Mouse (Mus musculus): ENCODE measurements around the gene Gm10570.

The Gm10570 gene

DNA sequence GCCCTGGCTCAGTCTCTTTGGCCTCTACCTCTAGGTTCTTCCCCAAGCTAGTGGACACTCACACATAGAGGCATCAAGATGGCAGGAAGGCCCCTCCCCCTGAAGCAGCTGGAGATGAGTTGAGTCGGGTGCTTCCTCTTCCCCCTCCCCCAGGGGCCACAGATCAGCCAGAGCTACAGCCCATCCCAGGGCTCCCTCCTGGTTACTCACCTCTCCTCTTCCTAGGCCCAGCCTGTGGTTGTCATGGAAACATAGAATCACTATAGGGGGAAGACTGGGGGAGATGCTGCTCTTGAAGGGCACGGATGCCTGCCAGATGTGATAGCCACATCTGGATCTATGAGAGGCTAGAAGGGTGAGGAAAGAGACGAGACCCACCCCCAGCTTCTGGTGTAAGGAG is 3.7 kb downstream of the Gm10570 start:
- DNase-seq, result no peak

DNA sequence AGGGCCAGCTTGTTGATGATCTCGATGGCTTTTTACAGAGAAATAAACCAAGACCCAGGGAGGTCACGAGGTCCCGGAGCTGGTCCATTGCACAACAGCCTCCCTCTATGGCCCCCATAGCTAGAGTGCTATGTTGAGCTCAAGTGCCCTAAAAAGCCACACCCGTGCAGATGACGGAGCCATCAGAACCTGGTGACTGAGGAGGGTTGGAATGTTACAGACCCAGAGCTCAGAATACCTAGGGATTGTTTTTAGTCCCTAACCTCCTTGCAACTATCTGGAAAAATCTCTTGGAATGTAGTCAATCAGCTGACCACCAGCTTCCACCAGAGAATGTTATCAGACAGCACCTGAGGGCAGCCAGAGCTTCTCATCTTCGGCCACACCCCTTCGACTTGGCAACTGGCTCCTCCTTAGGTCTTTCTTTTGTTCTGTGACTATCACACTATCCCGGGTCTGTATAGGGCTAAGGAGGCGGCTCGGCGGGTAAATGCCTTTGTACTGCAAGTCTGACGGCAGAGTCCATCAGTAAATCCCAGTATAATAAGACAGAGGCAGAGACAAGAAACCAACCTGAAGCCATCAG is 6.1 kb downstream of the Gm10570 start:
- no peak for DNase-seq

DNA sequence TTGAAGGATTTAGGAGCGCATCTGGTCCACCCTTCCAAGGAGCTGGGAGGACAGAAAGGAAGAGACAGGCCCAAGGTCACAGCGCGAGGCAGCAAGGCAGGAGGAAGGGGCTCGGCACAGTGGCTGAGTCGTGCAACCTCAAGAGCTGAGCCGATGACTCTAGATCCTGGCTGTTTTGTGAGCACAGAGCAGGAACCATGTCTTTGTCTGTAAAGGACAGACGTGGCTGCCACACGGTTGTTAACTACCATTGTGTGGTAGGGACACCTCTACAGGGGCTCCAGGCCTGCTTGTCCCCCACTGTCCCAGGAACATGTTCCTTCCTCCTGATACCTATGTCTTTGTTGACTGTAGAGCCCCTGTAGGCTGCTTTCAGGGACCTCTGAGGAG is 8.8 kb downstream of the Gm10570 start:
- DNase-seq, result peak; percentile 92

GRCm38 (mm10) chr4:130298877-130299628 is 9.4 kb downstream of the Gm10570 start:
- DNase-seq, result peak; percentile 99

DNA sequence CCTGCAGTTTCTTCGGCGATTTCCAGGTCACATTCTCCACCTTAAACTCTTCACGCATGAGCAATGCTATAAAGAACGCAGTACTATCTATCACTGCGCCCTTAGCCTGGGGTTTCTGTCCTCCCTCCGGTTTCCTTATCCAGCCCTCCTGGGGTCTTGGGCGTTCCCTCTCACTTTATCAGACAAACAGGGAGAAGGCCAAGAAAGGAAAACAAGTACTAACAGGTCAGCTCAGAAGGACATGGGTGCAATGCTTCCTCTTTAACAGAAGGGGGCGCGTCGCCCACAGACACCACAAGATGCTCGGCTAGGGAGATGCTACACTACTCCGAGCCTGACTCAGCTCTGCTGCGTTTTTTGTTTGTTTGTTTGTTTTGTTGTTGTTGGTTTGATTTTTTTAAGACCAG is 11.3 kb downstream of the Gm10570 start:
- DNase-seq, result no peak

- DNase-seq, result no peak
These were observed 12.1 kb downstream of the Gm10570 start for GRCm38 (mm10) chr4:130296243-130296965.

DNA sequence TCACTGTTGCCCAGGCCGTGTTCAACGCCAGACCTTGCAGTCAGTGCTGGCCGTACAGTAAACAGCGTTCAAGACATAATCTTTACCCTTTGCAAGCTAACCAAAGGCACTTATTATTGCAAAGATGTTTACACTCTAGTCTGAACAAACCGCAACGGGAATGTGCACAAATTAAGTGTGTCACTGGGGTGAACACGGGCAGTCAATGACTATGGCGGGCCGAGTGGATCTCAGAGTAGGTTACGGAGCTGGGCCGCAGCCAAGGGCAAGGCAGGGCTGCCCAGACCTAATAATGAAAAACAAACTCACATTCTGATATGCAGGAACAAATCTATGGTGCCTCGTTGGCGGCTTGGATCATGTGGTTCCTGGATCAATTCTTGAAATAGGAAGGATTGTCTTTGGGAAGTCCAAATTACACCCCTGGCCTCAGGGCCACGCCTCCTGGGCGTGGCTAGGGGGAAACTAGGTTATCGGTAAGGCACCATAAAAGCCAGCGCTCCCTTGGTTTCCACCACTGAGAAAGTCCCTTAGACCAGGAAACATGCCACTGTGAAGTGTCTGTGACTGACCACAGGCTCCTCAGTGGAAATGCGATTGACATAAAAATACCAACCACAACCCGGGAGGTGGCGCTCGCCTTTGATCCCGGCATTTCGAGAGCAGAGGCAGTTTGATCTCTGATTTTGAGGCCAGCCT is 13.3 kb downstream of the Gm10570 start:
- no peak for DNase-seq

GRCm38 (mm10) chr4:130294513-130294912 is 14.0 kb downstream of the Gm10570 start:
- no peak for DNase-seq

- peak; percentile 92 for DNase-seq
These were observed 16.2 kb downstream of the Gm10570 start for GRCm38 (mm10) chr4:130292271-130292670.

DNA sequence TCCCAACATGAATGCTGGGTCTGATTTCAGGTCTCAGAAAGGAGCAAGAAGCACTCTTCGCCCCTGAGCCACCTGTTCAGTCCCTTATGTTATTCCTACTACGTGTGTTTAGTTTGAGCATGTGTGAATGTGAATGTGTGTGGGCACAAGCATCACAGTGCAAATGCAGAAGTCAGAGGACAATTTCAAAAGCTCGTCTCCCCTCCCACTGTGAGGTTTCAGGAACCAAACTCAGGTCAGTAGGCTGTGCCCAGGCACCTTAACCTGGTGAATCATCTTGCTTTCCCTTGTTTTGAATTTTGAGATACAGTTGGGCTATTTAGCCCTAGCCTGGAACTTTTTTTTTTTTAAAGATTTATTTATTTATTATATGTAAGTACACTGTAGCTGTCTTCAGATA is 18.6 kb downstream of the Gm10570 start:
- no peak for DNase-seq

- peak; percentile 93 for DNase-seq
These were observed 21.9 kb downstream of the Gm10570 start for GRCm38 (mm10) chr4:130286531-130286930.

DNA sequence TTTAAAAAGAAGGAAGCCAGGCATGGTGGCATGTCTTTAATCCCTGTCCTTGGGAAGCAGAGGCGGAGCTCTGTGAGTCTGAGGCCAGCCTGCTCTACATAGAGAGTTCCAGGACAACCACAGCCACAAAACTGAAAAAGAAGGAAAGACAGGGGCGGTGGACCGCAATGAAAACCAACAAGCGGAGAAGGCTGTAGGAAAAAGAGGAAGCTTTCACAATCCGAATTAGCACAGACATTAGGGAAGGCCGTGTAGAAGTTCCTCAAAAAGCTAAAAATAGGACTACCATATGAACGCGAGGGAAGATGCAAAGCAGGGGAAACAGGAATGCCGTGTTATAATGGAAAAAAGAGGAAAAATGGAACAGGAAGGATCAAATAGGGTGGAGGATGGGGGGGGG is 24.6 kb downstream of the Gm10570 start:
- DNase-seq, result no peak

DNA sequence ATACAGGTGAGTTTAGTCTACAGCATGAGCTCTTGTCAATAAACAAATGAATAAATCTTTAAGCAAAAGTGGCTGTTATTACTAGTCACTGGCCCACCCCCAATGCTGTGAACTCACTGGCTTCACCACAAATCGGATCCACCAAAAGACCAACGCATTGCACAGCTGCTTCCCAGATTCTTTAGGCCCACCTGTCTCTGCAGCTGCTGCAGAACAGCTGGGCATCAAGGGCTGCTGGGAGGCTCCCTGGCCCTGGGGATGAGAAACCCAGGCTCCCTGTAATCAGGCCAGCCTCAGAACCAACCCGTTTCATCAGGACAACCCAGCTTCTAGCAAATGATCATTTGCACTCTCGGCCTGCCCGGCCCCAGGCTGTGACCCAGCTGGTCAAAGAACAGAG is 25.6 kb downstream of the Gm10570 start:
- DNase-seq, result no peak

DNA sequence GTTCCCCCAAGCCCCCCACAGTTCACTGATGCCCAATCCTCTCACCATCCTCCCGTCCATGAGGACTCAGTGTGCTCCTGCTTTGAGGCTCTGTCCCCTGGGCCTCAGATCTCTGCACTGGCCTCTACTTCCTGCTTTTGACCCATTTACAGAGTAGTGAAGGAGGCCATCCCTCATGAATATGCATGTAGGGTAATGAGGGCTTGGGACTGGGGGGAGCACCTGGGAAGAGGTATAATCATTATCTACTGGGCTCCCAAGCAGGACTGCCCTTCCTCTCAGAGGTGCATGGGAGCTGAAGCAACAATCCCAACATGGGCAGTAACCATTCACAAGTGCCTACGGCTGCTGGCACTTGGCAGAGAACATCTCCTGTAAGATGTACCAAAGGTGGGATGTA is 29.4 kb downstream of the Gm10570 start, which contains the start of gene Serinc2:
Gene Serinc2, minus strand, starts transcription at position 101 of the 400 bp plus-strand sequence.
- no peak for DNase-seq

GRCm38 (mm10) chr4:130276573-130277176 is 31.8 kb downstream of the Gm10570 start:
- DNase-seq, result no peak

- DNase-seq, result no peak
These were observed 32.7 kb downstream of the Gm10570 start for GRCm38 (mm10) chr4:130275823-130276105.

GRCm38 (mm10) chr4:130275016-130275822 is 33.3 kb downstream of the Gm10570 start:
- DNase-seq, result no peak

- DNase-seq, result no peak
These were observed 34.0 kb downstream of the Gm10570 start for GRCm38 (mm10) chr4:130274346-130275015.

DNA sequence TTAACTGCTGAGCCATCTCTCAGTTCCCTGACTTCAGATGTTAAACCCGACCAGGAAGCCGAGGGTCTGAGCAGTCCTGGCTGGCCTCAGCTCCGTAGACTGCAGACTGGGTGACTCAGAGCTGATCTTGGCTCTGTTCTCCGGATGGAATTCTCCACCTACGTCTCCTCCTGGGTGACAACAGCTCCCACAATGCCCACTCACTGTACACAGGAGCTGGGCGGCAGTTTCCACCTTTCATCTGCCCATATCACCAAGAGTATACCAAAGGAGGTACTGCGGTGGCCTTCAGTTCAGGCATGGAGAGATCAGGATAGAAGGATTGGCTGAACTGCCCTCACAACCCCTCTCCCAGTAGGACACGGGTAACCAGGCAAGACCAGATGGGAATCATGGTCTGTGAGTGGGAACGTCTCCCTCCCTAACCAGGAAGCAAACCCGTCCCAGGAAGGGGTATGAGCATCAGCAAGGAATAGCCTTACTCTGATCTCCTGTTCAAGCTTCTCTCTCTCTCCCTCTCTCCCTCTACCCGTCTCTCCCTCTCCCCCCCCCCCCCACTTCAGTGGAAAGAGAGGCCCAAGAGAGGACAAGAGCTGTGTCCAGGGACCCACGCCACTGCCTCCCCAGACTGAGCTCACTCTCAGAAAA is 34.7 kb downstream of the Gm10570 start:
- DNase-seq, result no peak

DNA sequence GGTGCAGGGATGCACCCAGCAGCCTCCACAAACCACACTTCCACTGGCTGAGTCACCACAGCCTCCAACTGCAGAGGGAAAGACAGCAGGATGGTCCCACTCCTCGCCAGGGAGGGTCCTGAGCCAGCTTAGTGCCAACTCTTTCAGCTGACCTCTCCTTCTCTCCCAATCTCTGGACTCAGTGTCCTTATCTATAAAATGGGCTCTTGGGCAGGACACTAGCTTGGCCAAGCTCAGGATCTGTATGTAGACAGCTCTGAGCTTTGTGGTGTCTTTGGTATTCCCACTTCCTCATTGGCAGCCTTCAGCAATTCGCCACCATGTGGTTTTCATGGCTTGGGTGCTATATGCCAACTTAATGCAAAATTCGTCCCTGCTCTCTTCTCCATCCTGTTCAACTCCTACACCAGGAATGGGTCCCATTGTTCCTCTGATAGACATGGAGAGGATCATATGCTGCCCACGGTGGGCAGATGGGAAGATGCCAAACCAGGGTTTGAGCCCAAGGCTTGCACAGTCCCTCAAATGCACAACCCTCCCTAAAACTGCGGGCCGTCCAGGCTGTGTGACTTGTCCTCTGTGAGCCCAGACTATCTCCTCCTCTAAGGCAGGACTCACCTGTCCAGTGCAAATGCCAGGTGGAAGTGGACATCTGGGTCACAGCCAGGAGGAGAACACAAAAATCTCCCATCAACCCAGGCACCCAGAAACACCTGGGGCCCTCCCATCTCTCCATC is 37.7 kb downstream of the Gm10570 start:
- no peak for DNase-seq

Data from heart, adult 11 months (tissue).